In the genomic region with DNA sequence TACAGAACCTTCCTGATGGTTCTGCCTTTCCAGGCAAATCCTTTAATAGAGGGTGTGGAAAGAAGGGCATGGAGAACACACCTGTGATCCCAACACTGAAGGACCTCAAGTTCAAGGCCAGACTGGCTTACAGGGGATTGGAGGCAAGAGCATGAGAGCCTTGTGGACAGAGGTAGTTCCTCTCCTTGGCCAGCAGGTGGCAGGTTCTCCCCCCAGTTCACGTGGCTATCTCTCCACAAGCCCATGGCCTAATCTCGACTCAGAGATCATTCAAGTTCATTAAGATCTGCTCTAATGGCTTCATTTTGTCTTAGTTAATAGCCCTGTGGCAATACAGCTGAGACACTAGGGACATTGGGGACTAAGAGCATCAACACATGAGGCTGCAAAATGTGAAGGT, we compare ENCODE assay signal across 10 mouse cellular contexts. TPM values are rescaled to one million over a fixed set of nuclear protein-coding genes. Genes with fewer than 3 reads are reported as not detected.
DNase-seq lines count a peak whose midpoint lies in the region; ATAC-seq and TF ChIP-seq lines count a peak whose summit lies in the region.
"Had no signal": no experiment of that assay in that cellular context is flagged by ENCODE, and none has a peak within 500 bp of the region (broad histone marks: within the 10 kb centered on the region; RNA-seq: fewer than 3 reads in every experiment).

No protein-coding gene starts in this region.

- no peaks in the 10 kb centered on the region for H3K36me3 ChIP-seq in C2C12 (ENCODE audit: control insufficient read depth, insufficient read depth)
- H3K36me3 ChIP-seq in small intestine, adult 2 months (ENCODE audit: control insufficient read depth, insufficient read depth, low read length) = no peaks in the 10 kb centered on the region
- H3K36me3 ChIP-seq in hindbrain, embryonic 12.5 days = no peaks in the 10 kb centered on the region
- H3K36me3 ChIP-seq: neural tube, embryonic 12.5 days had no signal

- no peak overlapping the region for H3K4me2 ChIP-seq in hindbrain, embryonic 12.5 days (replicated peaks)
- H3K4me2 ChIP-seq: neural tube, embryonic 12.5 days had no signal

- no peak overlapping the region for H3K4me3 ChIP-seq in C2C12 (ENCODE audit: insufficient read depth, poor library complexity, severe bottlenecking)
- no peak overlapping the region for H3K4me3 ChIP-seq in small intestine, adult 2 months (ENCODE audit: low read depth, low read length)
- H3K4me3 ChIP-seq in hindbrain, embryonic 12.5 days = no peak overlapping the region
- H3K4me3 ChIP-seq: neural tube, embryonic 12.5 days had no signal

- 9% methylated on average over 2 of the region's 2 CpGs for WGBS in small intestine, adult 2 months
- 23% methylated on average over 2 of the region's 2 CpGs for WGBS in hindbrain, embryonic 12.5 days

- H3K27ac ChIP-seq in small intestine, adult 2 months (ENCODE audit: insufficient read depth, low read depth, low read length) = no peak overlapping the region
- H3K27ac ChIP-seq in hindbrain, embryonic 12.5 days = no peak overlapping the region
- H3K27ac ChIP-seq: neural tube, embryonic 12.5 days had no signal

- no peaks in the 10 kb centered on the region for H3K4me1 ChIP-seq in small intestine, adult 2 months (ENCODE audit: control insufficient read depth, insufficient read depth, insufficient read length, low read length)
- no peaks in the 10 kb centered on the region for H3K4me1 ChIP-seq in hindbrain, embryonic 12.5 days
- H3K4me1 ChIP-seq: neural tube, embryonic 12.5 days had no signal

- no peak for ATAC-seq in hindbrain, embryonic 12.5 days (ENCODE audit: low FRiP score)

- H3K79me2 ChIP-seq in C2C12 (ENCODE audit: control insufficient read depth, insufficient read depth) = no peaks in the 10 kb centered on the region

- peak; percentile 69 for TF ChIP-seq CTCF in C2C12 (IDR thresholded peaks at IDR 0.05; ENCODE audit: control insufficient read depth, insufficient read depth, insufficient read length)
- peak; percentile 54; the same call in 1 of the 2 replicates for TF ChIP-seq CTCF in small intestine, adult 2 months (IDR thresholded peaks at IDR 0.05; ENCODE audit: extremely low read depth, insufficient read length, insufficient replicate concordance, low read depth, low read length)

- no peak overlapping the region for H3ac ChIP-seq in C2C12 (ENCODE audit: control insufficient read depth, insufficient read length, low read depth)

- DNase-seq in heart, postnatal 14 days = peak; percentile 20 to 31
- DNase-seq in heart, adult 9 months (ENCODE audit: low spot score in 2 of 2) = no peak
- peak; percentile 63 for DNase-seq in T-cell, adult 2 months (ENCODE audit: low spot score)
- DNase-seq in heart, postnatal 4 days = peak; percentile 21
- no peak for DNase-seq in right cerebral cortex, postnatal 25 days

- intact Hi-C loops in heart, postnatal 14 days (cut with DNase I) = no loop called here

- H3K79me3 ChIP-seq in C2C12 (ENCODE audit: low read depth) = no peaks in the 10 kb centered on the region

- H3K9me3 ChIP-seq in hindbrain, embryonic 12.5 days (replicated peaks) = no peaks in the 10 kb centered on the region
- H3K9me3 ChIP-seq: neural tube, embryonic 12.5 days had no signal

- no peak overlapping the region for H3K9ac ChIP-seq in hindbrain, embryonic 12.5 days
- H3K9ac ChIP-seq: neural tube, embryonic 12.5 days had no signal

- no peak for TF ChIP-seq POLR2A in small intestine, adult 2 months (IDR thresholded peaks at IDR 0.05; ENCODE audit: low read depth, low read length)

- no peaks in the 10 kb centered on the region for H3K27me3 ChIP-seq in C2C12 (ENCODE audit: control insufficient read depth, insufficient read depth, insufficient read length)
- H3K27me3 ChIP-seq in small intestine, adult 2 months (ENCODE audit: control insufficient read depth, insufficient read depth, low read length) = no peaks in the 10 kb centered on the region
- H3K27me3 ChIP-seq in hindbrain, embryonic 12.5 days = no peaks in the 10 kb centered on the region
- H3K27me3 ChIP-seq: neural tube, embryonic 12.5 days had no signal

TF ChIP-seq in C2C12, 6 proteins besides CTCF, POLR2A, EP300 and RAD21:
- peak; percentile 50 for TF ChIP-seq USF1 (IDR thresholded peaks at IDR 0.05; ENCODE audit: low read depth)
- no peak for TF ChIP-seq FOSL1 (IDR thresholded peaks at IDR 0.05; ENCODE audit: insufficient read depth, low read length, poor library complexity, severe bottlenecking)
- peak; percentile 66 for TF ChIP-seq MAX (IDR thresholded peaks at IDR 0.05)

RNA-seq across cellular contexts. Expression of gene Ly6c2, which starts 8.3 kb away (rescaled TPM):
- 10 to 100 TPM; 10.7 to 13.3 TPM for total RNA-seq in heart, postnatal 14 days (2021)
- 12.3 TPM for polyA plus RNA-seq in C2C12 (2012; fragmentation: generic; extraction: Trizol)
- 1 to 10 TPM; 1.9 to 2.5 TPM for total RNA-seq in heart, postnatal 4 days (2021)
- polyA plus RNA-seq in small intestine, adult 2 months (2012; rRNA removed) = 13.0 and 15.2 TPM in 2 replicates
- polyA plus RNA-seq in hindbrain, embryonic 12.5 days (2016; fragmentation: Nextera tagmentation; extraction: Ambion mirVana) = 0.43 TPM in 1 of 2 replicates, not detected in the other
- polyA plus RNA-seq: neural tube, embryonic 12.5 days had no signal

RNA-seq across cellular contexts. Expression of gene Ly6g, which starts 35.0 kb away (rescaled TPM):
- not detected for total RNA-seq in heart, postnatal 14 days (2021)
- polyA plus RNA-seq in C2C12 (2012; fragmentation: generic; extraction: Trizol) = 0.13 TPM
- under 1 TPM in 1 of 2 experiments, not detected in 1; 0.68 TPM for total RNA-seq in heart, postnatal 4 days (2021)
- polyA plus RNA-seq in small intestine, adult 2 months (2012; rRNA removed) = not detected in 2 replicates
- polyA plus RNA-seq in hindbrain, embryonic 12.5 days (2016; fragmentation: Nextera tagmentation; extraction: Ambion mirVana) = not detected in 2 replicates
- polyA plus RNA-seq: heart, embryonic 14.5 days; neural tube, embryonic 12.5 days had no signal

Comparison
In these comparisons a context has a peak if more than half of its experiments do, and no peak if none do; other contexts are left out.
1. DNase-seq: peak in heart, postnatal 14 days (2 of 2), T-cell, adult 2 months (single experiment) and heart, postnatal 4 days (single experiment); none in heart, adult 9 months (0 of 2) and right cerebral cortex, postnatal 25 days (single experiment).